Mouse (Mus musculus) E14TG2a.4 (cell line): ENCODE measurements at regions not wholly inside any gene's neighbourhood (a gene's known extent, or its start where the extent isn't known, plus 50 kb on each side); places are given as distances from the start of the nearest gene placed in this dataset.

Source experiments
- H3K27me3 ChIP-seq: 2 replicates; pipeline ENCODE4 v1.6.1; 2014; ENCODE audit warnings: low read length, control low read depth; ENCODE audit not compliant: insufficient read depth
- H3K36me3 ChIP-seq: 2 replicates; pipeline ENCODE4 v1.6.1; 2014; ENCODE audit warnings: low read length, control low read depth; ENCODE audit not compliant: insufficient read depth
- H3K4me1 ChIP-seq: replicated peaks from 2 replicates; pipeline ENCODE4 v1.6.1; 2014; ENCODE audit warnings: low read depth, low read length, control low read depth
- H3K4me3 ChIP-seq: replicated peaks from 2 replicates; pipeline ENCODE4 v1.5.1; 2014; ENCODE audit warnings: mild to moderate bottlenecking, low read length
- H3K9me3 ChIP-seq: 2 replicates; pipeline ENCODE4 v1.6.1; 2014; ENCODE audit warnings: low read length, control low read depth
- CTCF ChIP-seq: conservative IDR thresholded peaks from 2 replicates; pipeline ENCODE4 v1.5.1; 2014; ENCODE audit warnings: low read length
- NANOG ChIP-seq: IDR thresholded peaks from 2 replicates; pipeline ENCODE4 v1.6.1; 2014; ENCODE audit warnings: borderline replicate concordance, low read length, mixed read lengths
- POU5F1 ChIP-seq: IDR thresholded peaks from 2 replicates; pipeline ENCODE4 v1.6.1; 2014; ENCODE audit warnings: low read length, borderline replicate concordance

- TF ChIP-seq NANOG (no peak), POU5F1 (no peak), CTCF (no peak)
Measured at GRCm38 (mm10) chr16:79176832-79177243, 85.9 kb upstream of the Tmprss15 start.

GRCm38 (mm10) chr16:79168193-79168592 is 77.3 kb upstream of the Tmprss15 start:
- no peaks in the 10 kb centered on the region for H3K9me3 ChIP-seq
- TF ChIP-seq NANOG (no peak), CTCF (peak; percentile 74)
- H3K27me3 ChIP-seq = no peaks in the 10 kb centered on the region
- no peak overlapping the region for H3K4me3 ChIP-seq
- H3K36me3 ChIP-seq = no peaks in the 10 kb centered on the region
- no peaks in the 10 kb centered on the region for H3K4me1 ChIP-seq

More at GRCm38 (mm10) chr16:79176832-79177243, 85.9 kb upstream of the Tmprss15 start:
- no peaks in the 10 kb centered on the region for H3K9me3 ChIP-seq
- H3K27me3 ChIP-seq = no peaks in the 10 kb centered on the region
- no peaks in the 10 kb centered on the region for H3K4me1 ChIP-seq
- H3K4me3 ChIP-seq = no peak overlapping the region
- H3K36me3 ChIP-seq = no peaks in the 10 kb centered on the region

GRCm38 (mm10) chr16:79142813-79143212 is 51.9 kb upstream of the Tmprss15 start:
- no peaks in the 10 kb centered on the region for H3K4me1 ChIP-seq
- no peak overlapping the region for H3K4me3 ChIP-seq
- no peak for TF ChIP-seq NANOG
- no peaks in the 10 kb centered on the region for H3K36me3 ChIP-seq
- no peaks in the 10 kb centered on the region for H3K27me3 ChIP-seq
- H3K9me3 ChIP-seq = no peaks in the 10 kb centered on the region
